Mouse (Mus musculus) stomach, postnatal 0 days (tissue): ENCODE measurements around the gene Dtl.

ENCODE experiments used
- CTCF ChIP-seq: IDR thresholded peaks from 2 replicates; pipeline ENCODE4 v1.5.1; 2016; ENCODE audit warnings: antibody characterized with exemption, low read depth, mild to moderate bottlenecking, moderate library complexity
- EP300 ChIP-seq: optimal IDR thresholded peaks from 2 replicates; pipeline ENCODE3; 2016; ENCODE audit warnings: antibody characterized with exemption

DNA sequence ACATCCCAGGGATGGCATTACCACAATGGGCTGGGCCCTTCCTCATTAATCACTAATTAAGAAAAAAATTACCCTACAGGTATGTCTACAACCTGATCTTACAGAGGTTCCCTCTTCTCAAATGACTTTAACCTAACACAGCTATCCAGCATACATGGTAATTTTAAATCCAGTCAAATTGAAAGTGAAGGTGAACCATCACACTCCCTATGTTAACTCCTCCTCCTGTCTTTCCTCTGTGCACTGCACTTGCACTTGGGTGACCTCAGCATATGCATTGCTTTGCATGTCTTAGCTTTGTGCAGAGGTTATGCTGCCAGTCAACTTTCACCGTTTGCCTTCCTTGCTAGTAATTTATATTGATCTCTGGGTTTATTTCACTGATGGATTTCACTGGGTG lies 34.2 kb upstream of the Dtl start:
- TF ChIP-seq EP300: no peak
- no peak for TF ChIP-seq CTCF
